Mouse (Mus musculus) brain, embryonic 14.5 days (tissue): ENCODE results near the gene Gm45717.

Experiments used
- CTCF ChIP-seq: fragments of 200-500 bp; IDR thresholded peaks from 2 replicates; pipeline ENCODE4 v1.5.1; 2012; ENCODE audit warnings: inconsistent platforms, mild to moderate bottlenecking, moderate library complexity, borderline replicate concordance; ENCODE audit not compliant: insufficient read depth, insufficient read length; ENCODE audit errors: extremely low read depth
- POLR2A ChIP-seq: fragments of 200-500 bp; IDR thresholded peaks from 2 replicates; pipeline ENCODE4 v1.6.1; 2012; ENCODE audit warnings: mild to moderate bottlenecking, inconsistent platforms, borderline replicate concordance; ENCODE audit not compliant: poor library complexity, insufficient read depth, insufficient read length, severe bottlenecking; ENCODE audit errors: extremely low read depth

DNA sequence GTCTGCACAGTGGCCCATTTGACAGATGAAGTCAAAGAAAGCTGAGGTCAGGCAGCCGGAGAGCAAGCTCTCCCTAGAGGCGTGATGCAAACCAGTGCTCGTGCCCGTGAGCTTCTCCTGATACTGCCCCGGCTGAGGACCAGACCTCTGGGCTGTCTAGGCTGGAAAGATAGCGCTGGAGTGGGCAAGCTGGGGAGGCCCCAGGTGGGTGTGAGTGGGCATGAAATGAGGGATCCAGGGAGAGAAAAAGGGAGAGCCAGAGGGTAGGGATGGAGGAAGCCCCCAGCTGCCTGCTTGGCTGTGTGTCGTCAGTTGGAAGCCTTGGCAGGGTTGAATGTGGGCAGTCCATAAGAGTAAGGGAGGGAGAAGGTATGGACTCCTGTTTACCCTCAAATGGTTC is 11.5 kb downstream of the Gm45717 start:
- TF ChIP-seq CTCF (no peak), POLR2A (no peak)
